Mouse (Mus musculus) erythroblast, embryonic 14.5 days (primary cell): ENCODE data around the gene Maats1.

Source experiments
- GATA1 ChIP-seq: IDR thresholded peaks from 2 replicates; pipeline ENCODE4 v1.6.1; 2012; ENCODE audit warnings: low read length, inconsistent platforms, mixed read lengths
- TAL1 ChIP-seq: IDR thresholded peaks from 3 replicates; pipeline ENCODE4 v1.6.1; 2012; ENCODE audit warnings: low read length, inconsistent platforms, mixed read lengths

- TF ChIP-seq GATA1 (no peak), TAL1 (no peak)
Measured at GRCm38 (mm10) chr16:38347588-38347987, 5.6 kb upstream of the Maats1 start.
